Mouse (Mus musculus): Measurements from ENCODE around the gene Cyb561d2. TPM values are rescaled to one million over a fixed set of nuclear protein-coding genes. Genes with fewer than 3 reads are reported as not detected.

Gene Cyb561d2
- polyA plus RNA-seq, 1 experiment from 2014 or later = 14.3 TPM

GRCm38 (mm10) chr9:107490625-107491024, 51.4 kb downstream of the Cyb561d2 start:
- Histone ChIP-seq H3K27me3 (ENCODE audit: control insufficient read depth, insufficient read depth, low read length) (no peaks in the 10 kb centered on the region), H3K27ac (ENCODE audit: low read depth, low read length) (no peak overlapping the region), H3K4me3 (ENCODE audit: low read depth, low read length) (peak overlapping the region; percentile 9; the same call in 1 of the 2 replicates), H3K4me2 (ENCODE audit: low read depth, low read length, severe bottlenecking) (no peak overlapping the region), H3K9ac (ENCODE audit: low read length) (no peak overlapping the region), H3K4me1 (replicated peaks; ENCODE audit: control insufficient read depth, insufficient read depth, low read length) (peaks cover 15% of the 10 kb centered on the region), H3K36me3 (ENCODE audit: control insufficient read depth, insufficient read depth, low read length) (no peaks in the 10 kb centered on the region), H3K9me3 (ENCODE audit: control insufficient read depth, low read length) (no peaks in the 10 kb centered on the region)
- 69% methylated on average over 6 of the region's 6 CpGs for WGBS
- ATAC-seq (replicated peaks; ENCODE audit: low FRiP score) = no peak
- DNase-seq (ENCODE audit: low spot score) = no peak

GRCm38 (mm10) chr9:107490146-107490545, 51.8 kb downstream of the Cyb561d2 start:
- Histone ChIP-seq H3K27me3 (ENCODE audit: control insufficient read depth, insufficient read depth, low read length) (no peaks in the 10 kb centered on the region), H3K4me2 (ENCODE audit: low read depth, low read length, severe bottlenecking) (no peak overlapping the region), H3K27ac (ENCODE audit: low read depth, low read length) (no peak overlapping the region), H3K4me3 (ENCODE audit: low read depth, low read length) (peak overlapping the region; percentile 9; the same call in 1 of the 2 replicates), H3K9me3 (ENCODE audit: control insufficient read depth, low read length) (no peaks in the 10 kb centered on the region), H3K4me1 (replicated peaks; ENCODE audit: control insufficient read depth, insufficient read depth, low read length) (peaks cover 15% of the 10 kb centered on the region), H3K9ac (ENCODE audit: low read length) (no peak overlapping the region), H3K36me3 (ENCODE audit: control insufficient read depth, insufficient read depth, low read length) (no peaks in the 10 kb centered on the region)
- ATAC-seq (replicated peaks; ENCODE audit: low FRiP score) (no peak), DNase-seq (ENCODE audit: low spot score) (no peak)
- WGBS = 62% methylated on average over 8 of the region's 8 CpGs

Other genes starting within 250 kb of the Cyb561d2 start
- gene Cish, start 246.2 kb downstream of the Cyb561d2 start, polyA plus RNA-seq (2014; fragmentation: Nextera tagmentation; extraction: Ambion mirVana) = 6.5 and 7.4 TPM in 2 replicates
- gene Hemk1, start 203.8 kb downstream of the Cyb561d2 start, polyA plus RNA-seq (2014; fragmentation: Nextera tagmentation; extraction: Ambion mirVana) = 11.2 and 13.8 TPM in 2 replicates
- gene 6430571L13Rik, start 201.6 kb downstream of the Cyb561d2 start, polyA plus RNA-seq (2014; fragmentation: Nextera tagmentation; extraction: Ambion mirVana) = 1.3 and 1.6 TPM in 2 replicates
- 1.8 and 2.8 TPM in 2 replicates for gene Cacna2d2, start 142.6 kb downstream of the Cyb561d2 start, polyA plus RNA-seq (2014; fragmentation: Nextera tagmentation; extraction: Ambion mirVana)
- gene Tmem115, start 8.2 kb downstream of the Cyb561d2 start, polyA plus RNA-seq (2014; fragmentation: Nextera tagmentation; extraction: Ambion mirVana) = 40.2 and 43.7 TPM in 2 replicates
- gene Nprl2, start within 50 bp of the Cyb561d2 start, polyA plus RNA-seq (2014; fragmentation: Nextera tagmentation; extraction: Ambion mirVana) = 40.7 and 43.7 TPM in 2 replicates
- 1.1 and 2.3 TPM in 2 replicates for gene Zmynd10, start 5.1 kb upstream of the Cyb561d2 start, polyA plus RNA-seq (2014; fragmentation: Nextera tagmentation; extraction: Ambion mirVana)
- 48.2 and 51.8 TPM in 2 replicates for gene Rassf1, start 9.4 kb upstream of the Cyb561d2 start, polyA plus RNA-seq (2014; fragmentation: Nextera tagmentation; extraction: Ambion mirVana)
- 81.9 and 93.0 TPM in 2 replicates for gene Tusc2, start 21.1 kb upstream of the Cyb561d2 start, polyA plus RNA-seq (2014; fragmentation: Nextera tagmentation; extraction: Ambion mirVana)
- gene Hyal2, start 25.8 kb upstream of the Cyb561d2 start, polyA plus RNA-seq (2014; fragmentation: Nextera tagmentation; extraction: Ambion mirVana) = 129 and 139 TPM in 2 replicates
- 6.0 and 6.2 TPM in 2 replicates for gene Hyal1, start 34.7 kb upstream of the Cyb561d2 start, polyA plus RNA-seq (2014; fragmentation: Nextera tagmentation; extraction: Ambion mirVana)
- 11.3 and 15.2 TPM in 2 replicates for gene Naa80, start 36.7 kb upstream of the Cyb561d2 start, polyA plus RNA-seq (2014; fragmentation: Nextera tagmentation; extraction: Ambion mirVana)
- gene Hyal3, start 38.6 kb upstream of the Cyb561d2 start, polyA plus RNA-seq (2014; fragmentation: Nextera tagmentation; extraction: Ambion mirVana) = 0.39 TPM in 1 of 2 replicates, not detected in the other
- 35.0 and 37.2 TPM in 2 replicates for gene Ifrd2, start 45.4 kb upstream of the Cyb561d2 start, polyA plus RNA-seq (2014; fragmentation: Nextera tagmentation; extraction: Ambion mirVana)
- 1.7 TPM in 2 replicates for gene Sema3b, start 67.0 kb upstream of the Cyb561d2 start, polyA plus RNA-seq (2014; fragmentation: Nextera tagmentation; extraction: Ambion mirVana)
- gene Gnai2, start 93.2 kb upstream of the Cyb561d2 start, polyA plus RNA-seq (2014; fragmentation: Nextera tagmentation; extraction: Ambion mirVana) = 527 and 580 TPM in 2 replicates
- gene Slc38a3, start 127.3 kb upstream of the Cyb561d2 start, polyA plus RNA-seq (2014; fragmentation: Nextera tagmentation; extraction: Ambion mirVana) = 6.7 TPM in 2 replicates
- 1.6 and 2.6 TPM in 2 replicates for gene Gnat1, start 137.5 kb upstream of the Cyb561d2 start, polyA plus RNA-seq (2014; fragmentation: Nextera tagmentation; extraction: Ambion mirVana)
- gene Sema3f, start 168.3 kb upstream of the Cyb561d2 start, polyA plus RNA-seq (2014; fragmentation: Nextera tagmentation; extraction: Ambion mirVana) = 13.2 and 15.9 TPM in 2 replicates
- 198 and 206 TPM in 2 replicates for gene Rbm5, start 228.8 kb upstream of the Cyb561d2 start, polyA plus RNA-seq (2014; fragmentation: Nextera tagmentation; extraction: Ambion mirVana)

All from forebrain, embryonic 11.5 days (tissue).